Mouse (Mus musculus): ENCODE measurements around the gene Mms19. TPM values are rescaled to one million over a fixed set of nuclear protein-coding genes. Genes with fewer than 3 reads are reported as not detected.

The Mms19 gene
- total RNA-seq, 1 experiment = 59.6 TPM

- TF ChIP-seq ZNF384 (IDR thresholded peaks at IDR 0.05; ENCODE audit: low read depth, low read length) = no peak
- TF ChIP-seq CHD2 (IDR thresholded peaks at IDR 0.05; ENCODE audit: low read depth, low read length) = no peak
- TF ChIP-seq ZC3H11A (IDR thresholded peaks at IDR 0.05; ENCODE audit: borderline replicate concordance, low read depth, low read length) = no peak
- TF ChIP-seq MAFK (IDR thresholded peaks at IDR 0.05; ENCODE audit: insufficient read depth, low read depth, low read length) = no peak
- TF ChIP-seq HCFC1 (IDR thresholded peaks at IDR 0.05; ENCODE audit: borderline replicate concordance, insufficient read depth, low read length) = no peak
- H3K9ac ChIP-seq (ENCODE audit: insufficient read depth, low read depth, low read length, poor library complexity, severe bottlenecking) = peak overlapping the region; percentile 93
- H3K4me3 ChIP-seq (ENCODE audit: insufficient read depth in 1 of 2, low read depth in 1 of 2, low read length in 2 of 2, poor library complexity in 1 of 2, severe bottlenecking in 1 of 2) = peak overlapping the region; percentile 67 to 89
- H3K4me1 ChIP-seq (ENCODE audit: control insufficient read depth in 2 of 2, insufficient read depth in 2 of 2, low read length in 2 of 2, poor library complexity in 1 of 2) = peaks cover 2 to 4% of the 10 kb centered on the region in 2 experiments; a peak in 3 of 4 replicates
- peak overlapping the region; percentile 37; the same call in 1 of the 2 replicates for H3K27ac ChIP-seq (ENCODE audit: insufficient read depth, low read depth, low read length, poor library complexity, severe bottlenecking)
- no peak for DNase-seq (ENCODE audit: low read depth, low spot score)
- no peaks in the 10 kb centered on the region for H3K9me3 ChIP-seq (ENCODE audit: control insufficient read depth, insufficient read depth, low read depth, low read length)
- in situ Hi-C loops (cut with MboI; ENCODE audit: low sequenced_read_pairs in 2 of 2, unreplicated experiment in 2 of 2) = no loop called here
- H3K36me3 ChIP-seq (ENCODE audit: control insufficient read depth, insufficient read depth, low read length, poor library complexity, severe bottlenecking) = peaks cover 35% of the 10 kb centered on the region
Observed at GRCm38 (mm10) chr19:41913774-41914591, 67.0 kb downstream of the Mms19 start.

- peak overlapping the region; percentile 93 for H3K9ac ChIP-seq (ENCODE audit: insufficient read depth, low read depth, low read length, poor library complexity, severe bottlenecking)
- H3K27ac ChIP-seq (ENCODE audit: insufficient read depth, low read depth, low read length, poor library complexity, severe bottlenecking) = peak overlapping the region; percentile 87
- in situ Hi-C loops (cut with MboI; ENCODE audit: low sequenced_read_pairs in 2 of 2, unreplicated experiment in 2 of 2) = no loop called here
- TF ChIP-seq MAFK (IDR thresholded peaks at IDR 0.05; ENCODE audit: insufficient read depth, low read depth, low read length) (no peak), ZC3H11A (IDR thresholded peaks at IDR 0.05; ENCODE audit: borderline replicate concordance, low read depth, low read length) (no peak), ZNF384 (IDR thresholded peaks at IDR 0.05; ENCODE audit: low read depth, low read length) (no peak), HCFC1 (IDR thresholded peaks at IDR 0.05; ENCODE audit: borderline replicate concordance, insufficient read depth, low read length) (no peak), CHD2 (IDR thresholded peaks at IDR 0.05; ENCODE audit: low read depth, low read length) (no peak)
- no peak for DNase-seq (ENCODE audit: low read depth, low spot score)
- H3K36me3 ChIP-seq (ENCODE audit: control insufficient read depth, insufficient read depth, low read length, poor library complexity, severe bottlenecking) = peaks cover 31% of the 10 kb centered on the region
- peaks cover 2 to 4% of the 10 kb centered on the region in 2 experiments; a peak in 3 of 4 replicates for H3K4me1 ChIP-seq (ENCODE audit: control insufficient read depth in 2 of 2, insufficient read depth in 2 of 2, low read length in 2 of 2, poor library complexity in 1 of 2)
- H3K4me3 ChIP-seq (ENCODE audit: insufficient read depth in 1 of 2, low read depth in 1 of 2, low read length in 2 of 2, poor library complexity in 1 of 2, severe bottlenecking in 1 of 2) = peak overlapping the region; percentile 67 to 89
- no peaks in the 10 kb centered on the region for H3K9me3 ChIP-seq (ENCODE audit: control insufficient read depth, insufficient read depth, low read depth, low read length)
Observed at GRCm38 (mm10) chr19:41912121-41913080, 68.6 kb downstream of the Mms19 start.

GRCm38 (mm10) chr19:41911178-41912073, 69.5 kb downstream of the Mms19 start, which contains the start of gene Pgam1:
Gene Pgam1 (plus strand): TSS chr19:41911923.
- in situ Hi-C loops (cut with MboI; ENCODE audit: low sequenced_read_pairs in 2 of 2, unreplicated experiment in 2 of 2) = no loop called here
- peak; percentile 92 for TF ChIP-seq ZNF384 (IDR thresholded peaks at IDR 0.05; ENCODE audit: low read depth, low read length)
- TF ChIP-seq HCFC1 (IDR thresholded peaks at IDR 0.05; ENCODE audit: borderline replicate concordance, insufficient read depth, low read length) = no peak

GRCm38 (mm10) chr19:41910396-41910795, 70.6 kb downstream of the Mms19 start:
- peaks cover 2 to 4% of the 10 kb centered on the region in 2 experiments; a peak in 3 of 4 replicates for H3K4me1 ChIP-seq (ENCODE audit: control insufficient read depth in 2 of 2, insufficient read depth in 2 of 2, low read length in 2 of 2, poor library complexity in 1 of 2)
- H3K9me3 ChIP-seq (ENCODE audit: control insufficient read depth, insufficient read depth, low read depth, low read length) = no peaks in the 10 kb centered on the region
- in situ Hi-C loops (cut with MboI; ENCODE audit: low sequenced_read_pairs in 2 of 2, unreplicated experiment in 2 of 2) = no loop called here
- no peak overlapping the region for H3K27ac ChIP-seq (ENCODE audit: insufficient read depth, low read depth, low read length, poor library complexity, severe bottlenecking)
- H3K36me3 ChIP-seq (ENCODE audit: control insufficient read depth, insufficient read depth, low read length, poor library complexity, severe bottlenecking) = peaks cover 15% of the 10 kb centered on the region
- no peak for DNase-seq (ENCODE audit: low read depth, low spot score)
- H3K9ac ChIP-seq (ENCODE audit: insufficient read depth, low read depth, low read length, poor library complexity, severe bottlenecking) = no peak overlapping the region
- no peak overlapping the region for H3K4me3 ChIP-seq (ENCODE audit: insufficient read depth in 1 of 2, low read depth in 1 of 2, low read length in 2 of 2, poor library complexity in 1 of 2, severe bottlenecking in 1 of 2)
- TF ChIP-seq ZNF384 (IDR thresholded peaks at IDR 0.05; ENCODE audit: low read depth, low read length) (no peak), HCFC1 (IDR thresholded peaks at IDR 0.05; ENCODE audit: borderline replicate concordance, insufficient read depth, low read length) (no peak), CHD2 (IDR thresholded peaks at IDR 0.05; ENCODE audit: low read depth, low read length) (no peak), MAFK (IDR thresholded peaks at IDR 0.05; ENCODE audit: insufficient read depth, low read depth, low read length) (no peak), ZC3H11A (IDR thresholded peaks at IDR 0.05; ENCODE audit: borderline replicate concordance, low read depth, low read length) (no peak)

More at GRCm38 (mm10) chr19:41911178-41912073, 69.5 kb downstream of the Mms19 start, which contains the start of gene Pgam1:
- no peaks in the 10 kb centered on the region for H3K9me3 ChIP-seq (ENCODE audit: control insufficient read depth, insufficient read depth, low read depth, low read length)
- H3K36me3 ChIP-seq (ENCODE audit: control insufficient read depth, insufficient read depth, low read length, poor library complexity, severe bottlenecking) = peaks cover 23% of the 10 kb centered on the region
- peaks cover 2 to 4% of the 10 kb centered on the region in 2 experiments; a peak in 3 of 4 replicates for H3K4me1 ChIP-seq (ENCODE audit: control insufficient read depth in 2 of 2, insufficient read depth in 2 of 2, low read length in 2 of 2, poor library complexity in 1 of 2)
- H3K4me3 ChIP-seq (ENCODE audit: insufficient read depth in 1 of 2, low read depth in 1 of 2, low read length in 2 of 2, poor library complexity in 1 of 2, severe bottlenecking in 1 of 2) = peak within 1 kb of the TSS; percentile 71 to 89
- H3K9ac ChIP-seq (ENCODE audit: insufficient read depth, low read depth, low read length, poor library complexity, severe bottlenecking) = peak within 1 kb of the TSS; percentile 93
- H3K27ac ChIP-seq (ENCODE audit: insufficient read depth, low read depth, low read length, poor library complexity, severe bottlenecking) = peak within 1 kb of the TSS; percentile 87
- DNase-seq (ENCODE audit: low read depth, low spot score) = peak; percentile 97
